Mouse (Mus musculus) CD4-positive naive resting alpha-beta T cell, adult 57 days (primary cell): ENCODE results near the gene Spata22. TPM values are rescaled to one million over a fixed set of nuclear protein-coding genes. Genes with fewer than 3 reads are reported as not detected.

Experiments used
- total RNA-seq: library from RNA; stranded (reverse); gene quantifications from one replicate; pipeline ENCODE4 v1.2.4, GENCODE M21; 2023

The Spata22 gene
- total RNA-seq: not detected

GRCm38 (mm10) chr11:73329442-73329841 lies at the start of gene Spata22, which contains the start of the genes Aspa and Gm49340:
TSS of gene Spata22 (plus strand) at chr11:73329741.
TSS of gene Aspa (minus strand) at chr11:73329596.
TSS of gene Gm49340 (plus strand) at chr11:73329741.

GRCm38 (mm10) chr11:73350483-73350882 lies 20.9 kb downstream of the Spata22 start, which contains the start of gene Olfr20:
TSS of gene Olfr20 (plus strand) at chr11:73350783.

DNA sequence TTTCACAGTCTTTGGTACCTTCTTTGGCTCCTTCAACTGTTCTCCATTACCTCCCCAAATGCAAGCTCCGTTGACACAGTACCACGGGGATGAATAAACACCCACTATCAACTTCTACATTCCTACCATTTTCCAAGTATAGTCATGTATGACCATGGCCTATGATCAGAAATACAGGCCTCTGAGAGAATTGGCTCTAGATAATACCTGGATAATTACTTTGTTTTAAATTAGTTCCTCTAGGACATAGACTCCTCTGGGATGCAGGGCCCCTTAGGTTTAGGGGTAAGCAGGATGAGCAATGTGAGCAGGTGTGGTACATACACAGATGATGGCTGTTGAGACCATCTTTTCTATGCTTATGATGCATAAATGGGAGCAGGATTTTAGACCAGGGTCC lies 41.4 kb downstream of the Spata22 start, which contains the start of gene Olfr376:
Gene Olfr376, plus strand, starts transcription at position 301 of the 400 bp plus-strand sequence.

Other genes with a start within 250 kb of the Spata22 start
- 1.4 TPM for gene Itgae, start 239.2 kb upstream of the Spata22 start, total RNA-seq
- gene Haspin, start 191.4 kb upstream of the Spata22 start, total RNA-seq: 1.4 TPM
- gene P2rx5, start 169.3 kb upstream of the Spata22 start, total RNA-seq: not detected
- 53.4 TPM for gene Emc6, start 152.7 kb upstream of the Spata22 start, total RNA-seq
- 8.2 TPM for gene Tax1bp3, start 152.7 kb upstream of the Spata22 start, total RNA-seq
- 17.3 TPM for gene Ctns, start 130.7 kb upstream of the Spata22 start, total RNA-seq
- gene Shpk, start 130.3 kb upstream of the Spata22 start, total RNA-seq: 6.1 TPM
- not detected for gene Trpv1, start 95.4 kb upstream of the Spata22 start, total RNA-seq
- not detected for gene Trpv3, start 62.4 kb upstream of the Spata22 start, total RNA-seq
- gene Aspa, start 145 bp upstream of the Spata22 start, total RNA-seq: 0.18 TPM
- not detected for gene Gm49340, start within 50 bp of the Spata22 start, total RNA-seq
- gene Olfr20, start 21.0 kb downstream of the Spata22 start, total RNA-seq: not detected
- not detected for gene Olfr376, start 41.5 kb downstream of the Spata22 start, total RNA-seq
- gene Olfr1, start 69.9 kb downstream of the Spata22 start, total RNA-seq: not detected
- gene Olfr378, start 98.7 kb downstream of the Spata22 start, total RNA-seq: not detected
- not detected for gene Olfr380, start 127.8 kb downstream of the Spata22 start, total RNA-seq
- not detected for gene Olfr381, start 161.9 kb downstream of the Spata22 start, total RNA-seq
- not detected for gene Olfr382, start 187.5 kb downstream of the Spata22 start, total RNA-seq